Mouse (Mus musculus): Measurements from ENCODE around the gene Nrxn3. TPM values are rescaled to one million over a fixed set of nuclear protein-coding genes. Genes with fewer than 3 reads are reported as not detected.

Nrxn3 gene
- polyA plus RNA-seq, 1 experiment from 2014 or later: 3.5 TPM

DNA sequence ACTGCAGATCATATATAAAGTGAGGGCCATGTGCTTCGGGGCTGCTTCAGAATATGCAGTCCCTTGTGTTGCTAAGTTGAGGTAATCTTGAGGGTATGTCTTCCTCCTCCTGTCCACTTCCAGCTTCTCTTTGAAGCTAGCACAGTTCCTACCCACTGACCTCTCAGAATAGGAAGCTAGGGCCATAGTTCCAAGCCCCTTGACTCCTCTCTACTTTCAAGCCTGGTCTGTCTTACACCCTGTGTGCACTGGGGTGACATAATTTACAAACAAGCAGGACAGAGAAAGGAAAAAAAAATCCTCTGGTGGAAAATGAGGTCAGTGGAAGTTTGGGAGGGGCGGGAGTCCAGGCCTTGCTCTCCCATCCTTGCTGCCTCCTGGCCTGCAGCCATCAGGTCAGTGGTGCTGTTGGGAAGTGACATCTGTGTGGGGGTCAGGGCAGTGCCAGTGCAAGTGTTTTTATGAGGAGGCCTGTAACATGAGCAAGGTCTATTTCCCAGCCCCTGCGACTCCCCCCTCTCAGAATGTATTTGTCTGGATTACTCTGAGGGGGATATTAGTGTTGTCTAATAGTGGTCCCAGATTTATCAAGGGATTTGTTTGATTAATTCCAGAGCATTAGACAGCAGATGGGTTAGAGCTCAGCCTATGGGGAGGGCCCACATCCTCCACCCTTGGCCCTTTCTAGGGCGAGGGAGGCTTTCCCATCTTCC is 96.1 kb downstream of the Nrxn3 start:
- peak; percentile 63 for ATAC-seq (replicated peaks; ENCODE audit: insufficient number of reproducible peaks, low FRiP score, low TSS enrichment, low read depth)

DNA sequence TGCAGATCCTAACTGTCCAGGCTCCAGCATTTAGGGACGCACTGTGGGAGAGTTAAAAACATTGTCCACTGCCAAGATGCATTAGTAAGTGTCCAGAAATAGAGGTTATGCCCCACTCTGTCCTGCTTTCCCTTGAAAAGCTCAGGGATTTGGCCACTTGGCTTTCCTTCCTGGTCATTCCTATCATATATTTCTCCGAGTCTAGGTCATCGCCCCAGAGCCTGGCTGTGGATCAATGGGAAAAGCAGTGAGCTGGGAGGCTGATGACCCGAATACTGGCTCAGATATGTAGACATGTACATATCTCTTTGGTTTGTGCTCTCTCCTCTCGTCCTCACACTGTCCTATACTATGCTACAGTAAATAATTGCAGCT is 96.6 kb downstream of the Nrxn3 start:
- no peak overlapping the region for H3K9ac ChIP-seq (replicated peaks; ENCODE audit: low read length)
- no peaks in the 10 kb centered on the region for H3K36me3 ChIP-seq (replicated peaks; ENCODE audit: control insufficient read depth, insufficient read depth, low read depth, low read length)
- no peak overlapping the region for H3K4me3 ChIP-seq (ENCODE audit: low read depth, low read length)
- 63% methylated on average over 5 of the region's 5 CpGs for WGBS
- no peak overlapping the region for H3K4me2 ChIP-seq (ENCODE audit: low read depth, low read length)
- no peak for ATAC-seq (replicated peaks; ENCODE audit: insufficient number of reproducible peaks, low FRiP score, low TSS enrichment, low read depth)
- H3K27ac ChIP-seq (replicated peaks; ENCODE audit: low read depth, low read length): no peak overlapping the region
- no peaks in the 10 kb centered on the region for H3K9me3 ChIP-seq (replicated peaks; ENCODE audit: control insufficient read depth, low read length)
- H3K27me3 ChIP-seq (ENCODE audit: control insufficient read depth, insufficient read depth, low read length): no peaks in the 10 kb centered on the region
- no peaks in the 10 kb centered on the region for H3K4me1 ChIP-seq (ENCODE audit: control insufficient read depth, insufficient read depth, low read length)
- DNase-seq (ENCODE audit: low spot score): no peak

More for the DNA sequence above, 96.1 kb downstream of the Nrxn3 start:
- Histone ChIP-seq H3K27me3 (ENCODE audit: control insufficient read depth, insufficient read depth, low read length) (no peaks in the 10 kb centered on the region), H3K27ac (replicated peaks; ENCODE audit: low read depth, low read length) (no peak overlapping the region), H3K9ac (replicated peaks; ENCODE audit: low read length) (no peak overlapping the region), H3K4me1 (ENCODE audit: control insufficient read depth, insufficient read depth, low read length) (no peaks in the 10 kb centered on the region), H3K36me3 (replicated peaks; ENCODE audit: control insufficient read depth, insufficient read depth, low read depth, low read length) (no peaks in the 10 kb centered on the region), H3K4me2 (ENCODE audit: low read depth, low read length) (no peak overlapping the region), H3K4me3 (ENCODE audit: low read depth, low read length) (no peak overlapping the region), H3K9me3 (replicated peaks; ENCODE audit: control insufficient read depth, low read length) (no peaks in the 10 kb centered on the region)
- no peak for DNase-seq (ENCODE audit: low spot score)
- WGBS: 52% methylated on average over 4 of the region's 4 CpGs

DNA sequence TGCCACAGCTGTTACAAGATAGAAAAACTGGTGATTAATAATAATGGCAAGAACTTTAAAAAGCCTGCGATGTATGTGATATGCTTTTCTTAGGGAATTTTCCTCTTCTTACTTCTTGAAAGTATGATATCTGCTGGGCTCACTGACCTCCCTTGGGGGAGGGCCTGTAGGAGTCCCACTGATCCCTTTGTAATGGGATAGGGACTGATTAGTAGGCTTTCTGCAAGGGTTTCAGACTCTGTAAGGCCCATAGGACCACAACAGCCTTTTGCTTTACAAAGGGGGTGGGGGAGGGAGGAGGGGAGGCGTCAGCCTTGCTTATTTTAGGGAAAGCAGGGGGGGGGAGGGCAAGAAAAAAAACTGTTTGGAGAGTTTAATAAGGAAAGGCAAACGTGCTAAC is 97.5 kb downstream of the Nrxn3 start:
- 11% methylated on average over 3 of the region's 3 CpGs for WGBS
- H3K36me3 ChIP-seq (replicated peaks; ENCODE audit: control insufficient read depth, insufficient read depth, low read depth, low read length): no peaks in the 10 kb centered on the region
- H3K4me1 ChIP-seq (ENCODE audit: control insufficient read depth, insufficient read depth, low read length): no peaks in the 10 kb centered on the region
- DNase-seq (ENCODE audit: low spot score) (peak; percentile 9), ATAC-seq (replicated peaks; ENCODE audit: insufficient number of reproducible peaks, low FRiP score, low TSS enrichment, low read depth) (no peak)
- H3K9me3 ChIP-seq (replicated peaks; ENCODE audit: control insufficient read depth, low read length): no peaks in the 10 kb centered on the region
- no peak overlapping the region for H3K9ac ChIP-seq (replicated peaks; ENCODE audit: low read length)
- H3K4me2 ChIP-seq (ENCODE audit: low read depth, low read length): no peak overlapping the region
- no peaks in the 10 kb centered on the region for H3K27me3 ChIP-seq (ENCODE audit: control insufficient read depth, insufficient read depth, low read length)
- H3K27ac ChIP-seq (replicated peaks; ENCODE audit: low read depth, low read length): no peak overlapping the region
- H3K4me3 ChIP-seq (ENCODE audit: low read depth, low read length): no peak overlapping the region

DNA sequence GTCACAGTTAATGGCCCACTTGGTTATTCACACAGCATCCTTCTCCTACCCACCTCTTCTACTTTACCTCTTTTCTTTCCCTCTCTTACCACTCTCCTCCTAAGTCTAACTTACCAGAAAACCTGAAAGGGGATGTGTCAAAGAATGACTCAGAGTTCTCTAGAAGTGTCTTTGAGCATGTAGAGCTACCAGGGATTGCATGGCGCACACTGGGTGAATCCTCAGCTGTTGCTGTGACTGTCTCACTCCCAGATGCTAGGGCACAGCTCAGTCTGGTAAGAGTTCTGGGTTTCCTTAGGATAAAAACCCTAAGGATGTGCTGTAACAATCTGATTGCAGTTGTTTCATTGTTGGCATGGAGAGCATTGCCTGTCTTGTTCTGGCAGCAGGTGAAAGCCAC is 108.2 kb downstream of the Nrxn3 start:
- no peaks in the 10 kb centered on the region for H3K4me1 ChIP-seq (ENCODE audit: control insufficient read depth, insufficient read depth, low read length)
- ATAC-seq (replicated peaks; ENCODE audit: insufficient number of reproducible peaks, low FRiP score, low TSS enrichment, low read depth) (no peak), DNase-seq (ENCODE audit: low spot score) (no peak)
- H3K4me3 ChIP-seq (ENCODE audit: low read depth, low read length): no peak overlapping the region
- H3K27me3 ChIP-seq (ENCODE audit: control insufficient read depth, insufficient read depth, low read length): no peaks in the 10 kb centered on the region
- 95% methylated on average over 1 of the region's 1 CpGs for WGBS
- H3K9ac ChIP-seq (replicated peaks; ENCODE audit: low read length): no peak overlapping the region
- H3K4me2 ChIP-seq (ENCODE audit: low read depth, low read length): no peak overlapping the region
- H3K9me3 ChIP-seq (replicated peaks; ENCODE audit: control insufficient read depth, low read length): no peaks in the 10 kb centered on the region
- no peak overlapping the region for H3K27ac ChIP-seq (replicated peaks; ENCODE audit: low read depth, low read length)
- H3K36me3 ChIP-seq (replicated peaks; ENCODE audit: control insufficient read depth, insufficient read depth, low read depth, low read length): no peaks in the 10 kb centered on the region

DNA sequence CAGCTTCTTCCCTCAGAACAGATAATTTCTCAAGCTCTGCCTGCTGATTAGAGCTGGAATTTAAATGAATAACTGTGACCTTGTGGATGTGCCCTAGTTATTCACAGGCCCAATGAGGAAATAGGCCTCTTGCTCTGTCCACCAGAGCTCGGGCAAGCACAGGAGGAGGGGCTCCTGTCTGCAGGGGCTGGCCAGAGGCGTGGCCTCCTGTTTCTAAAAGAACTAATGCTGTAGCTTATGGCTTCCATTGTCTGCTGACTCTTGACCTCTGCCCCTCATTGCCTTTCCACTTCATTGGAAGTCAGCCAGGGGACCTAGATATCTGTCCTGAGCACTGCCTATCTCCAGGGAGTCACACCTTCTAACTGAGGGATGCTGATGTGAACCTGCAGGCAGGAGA is 113.1 kb downstream of the Nrxn3 start:
- Histone ChIP-seq H3K36me3 (replicated peaks; ENCODE audit: control insufficient read depth, insufficient read depth, low read depth, low read length) (no peaks in the 10 kb centered on the region), H3K4me3 (ENCODE audit: low read depth, low read length) (no peak overlapping the region), H3K4me2 (ENCODE audit: low read depth, low read length) (no peak overlapping the region), H3K9me3 (replicated peaks; ENCODE audit: control insufficient read depth, low read length) (no peaks in the 10 kb centered on the region), H3K9ac (replicated peaks; ENCODE audit: low read length) (no peak overlapping the region), H3K27ac (replicated peaks; ENCODE audit: low read depth, low read length) (no peak overlapping the region), H3K27me3 (ENCODE audit: control insufficient read depth, insufficient read depth, low read length) (no peaks in the 10 kb centered on the region), H3K4me1 (ENCODE audit: control insufficient read depth, insufficient read depth, low read length) (no peaks in the 10 kb centered on the region)
- ATAC-seq (replicated peaks; ENCODE audit: insufficient number of reproducible peaks, low FRiP score, low TSS enrichment, low read depth): no peak
- no peak for DNase-seq (ENCODE audit: low spot score)
- WGBS: 18% methylated on average over 2 of the region's 2 CpGs

DNA sequence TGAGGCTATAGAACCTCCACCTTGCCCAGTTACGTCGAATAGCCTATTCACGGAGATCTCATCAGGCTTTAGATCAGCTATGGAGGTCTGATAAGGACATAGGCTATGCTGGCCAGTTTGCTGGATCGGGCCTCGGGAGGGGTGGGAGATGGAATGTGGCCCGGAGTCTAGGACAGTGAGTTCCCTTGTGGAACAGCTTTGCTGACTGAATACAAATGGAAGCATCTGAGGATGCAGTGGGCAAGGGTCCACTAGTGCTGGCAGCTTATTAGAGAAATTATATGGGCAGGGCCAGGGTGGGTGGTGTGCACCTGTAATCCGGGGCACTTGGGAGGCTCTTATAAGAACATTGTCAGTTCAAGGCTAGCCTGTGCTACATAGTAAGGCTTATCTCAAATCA is 117.0 kb downstream of the Nrxn3 start:
- H3K4me3 ChIP-seq (ENCODE audit: low read depth, low read length): no peak overlapping the region
- no peak overlapping the region for H3K4me2 ChIP-seq (ENCODE audit: low read depth, low read length)
- no peaks in the 10 kb centered on the region for H3K4me1 ChIP-seq (ENCODE audit: control insufficient read depth, insufficient read depth, low read length)
- no peaks in the 10 kb centered on the region for H3K9me3 ChIP-seq (replicated peaks; ENCODE audit: control insufficient read depth, low read length)
- DNase-seq (ENCODE audit: low spot score) (no peak), ATAC-seq (replicated peaks; ENCODE audit: insufficient number of reproducible peaks, low FRiP score, low TSS enrichment, low read depth) (no peak)
- WGBS: 94% methylated on average over 7 of the region's 7 CpGs
- H3K9ac ChIP-seq (replicated peaks; ENCODE audit: low read length): no peak overlapping the region
- no peaks in the 10 kb centered on the region for H3K27me3 ChIP-seq (ENCODE audit: control insufficient read depth, insufficient read depth, low read length)
- no peak overlapping the region for H3K27ac ChIP-seq (replicated peaks; ENCODE audit: low read depth, low read length)
- H3K36me3 ChIP-seq (replicated peaks; ENCODE audit: control insufficient read depth, insufficient read depth, low read depth, low read length): no peaks in the 10 kb centered on the region

DNA sequence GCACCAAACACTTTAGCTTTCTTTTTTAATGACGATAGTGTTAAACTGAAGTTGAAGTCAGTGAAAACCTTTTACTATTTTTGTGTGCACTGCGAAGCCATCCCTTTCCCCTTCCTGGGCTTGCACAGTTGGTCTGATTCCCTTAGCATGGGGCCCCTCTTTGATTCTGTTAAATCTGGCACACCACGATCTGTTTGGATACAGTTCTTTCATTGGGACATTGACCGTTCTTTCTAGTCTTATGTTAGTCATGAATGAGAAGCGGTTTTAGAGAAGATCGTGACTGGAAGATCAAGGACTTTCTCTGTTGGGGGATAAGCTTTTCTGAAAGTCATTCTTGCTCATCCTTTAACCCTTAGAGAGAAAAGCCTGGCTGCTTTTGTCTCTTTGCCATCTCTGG is 118.7 kb downstream of the Nrxn3 start:
- no peaks in the 10 kb centered on the region for H3K36me3 ChIP-seq (replicated peaks; ENCODE audit: control insufficient read depth, insufficient read depth, low read depth, low read length)
- no peaks in the 10 kb centered on the region for H3K4me1 ChIP-seq (ENCODE audit: control insufficient read depth, insufficient read depth, low read length)
- H3K9ac ChIP-seq (replicated peaks; ENCODE audit: low read length): no peak overlapping the region
- H3K27me3 ChIP-seq (ENCODE audit: control insufficient read depth, insufficient read depth, low read length): no peaks in the 10 kb centered on the region
- H3K27ac ChIP-seq (replicated peaks; ENCODE audit: low read depth, low read length): no peak overlapping the region
- WGBS: 83% methylated on average over 6 of the region's 6 CpGs
- ATAC-seq (replicated peaks; ENCODE audit: insufficient number of reproducible peaks, low FRiP score, low TSS enrichment, low read depth) (no peak), DNase-seq (ENCODE audit: low spot score) (no peak)
- H3K9me3 ChIP-seq (replicated peaks; ENCODE audit: control insufficient read depth, low read length): no peaks in the 10 kb centered on the region
- no peak overlapping the region for H3K4me3 ChIP-seq (ENCODE audit: low read depth, low read length)
- H3K4me2 ChIP-seq (ENCODE audit: low read depth, low read length): no peak overlapping the region

DNA sequence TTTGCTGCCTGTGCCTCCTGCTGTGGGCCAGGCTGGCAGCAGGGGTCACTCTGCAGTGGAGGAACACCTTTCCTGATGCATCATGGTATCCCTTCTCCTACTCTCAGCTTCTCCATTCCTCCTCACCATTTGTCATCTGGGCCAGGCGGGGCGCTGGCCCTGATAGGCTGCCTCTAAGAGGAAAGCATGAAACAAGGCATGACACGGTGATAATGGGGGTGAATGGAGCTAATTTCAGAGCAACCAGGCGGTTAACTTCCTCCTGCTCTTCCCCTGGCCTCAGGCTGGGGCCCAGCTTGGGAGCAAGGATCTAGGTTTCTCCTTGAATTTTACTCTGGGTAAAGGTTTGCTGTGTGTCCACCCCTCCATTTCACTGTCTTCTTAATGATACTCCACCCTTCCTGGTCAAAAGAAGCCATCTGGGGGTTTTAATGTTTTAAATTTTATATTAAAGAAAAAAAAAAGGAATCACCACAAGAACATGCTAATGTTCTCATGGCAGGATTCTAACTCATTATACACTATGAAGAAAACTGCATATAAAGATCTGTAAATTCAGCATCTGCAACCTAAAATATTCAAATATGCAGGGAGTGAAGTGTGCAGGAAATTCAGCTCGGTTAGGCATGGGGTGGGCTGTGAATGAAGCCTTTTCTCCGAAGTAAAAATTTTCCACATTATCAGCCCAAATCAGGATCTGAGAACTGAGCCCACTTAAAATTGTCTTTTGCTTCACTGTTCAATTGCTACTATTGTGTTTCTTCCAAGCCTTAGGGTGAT is 127.9 kb downstream of the Nrxn3 start:
- H3K9ac ChIP-seq (replicated peaks; ENCODE audit: low read length): no peak overlapping the region
- no peaks in the 10 kb centered on the region for H3K27me3 ChIP-seq (ENCODE audit: control insufficient read depth, insufficient read depth, low read length)
- no peak overlapping the region for H3K4me3 ChIP-seq (ENCODE audit: low read depth, low read length)
- 46% methylated on average over 6 of the region's 6 CpGs for WGBS
- no peaks in the 10 kb centered on the region for H3K4me1 ChIP-seq (ENCODE audit: control insufficient read depth, insufficient read depth, low read length)
- no peaks in the 10 kb centered on the region for H3K9me3 ChIP-seq (replicated peaks; ENCODE audit: control insufficient read depth, low read length)
- H3K27ac ChIP-seq (replicated peaks; ENCODE audit: low read depth, low read length): no peak overlapping the region
- no peak for ATAC-seq (replicated peaks; ENCODE audit: insufficient number of reproducible peaks, low FRiP score, low TSS enrichment, low read depth)
- DNase-seq (ENCODE audit: low spot score): peak; percentile 3
- no peaks in the 10 kb centered on the region for H3K36me3 ChIP-seq (replicated peaks; ENCODE audit: control insufficient read depth, insufficient read depth, low read depth, low read length)
- no peak overlapping the region for H3K4me2 ChIP-seq (ENCODE audit: low read depth, low read length)
